Mouse (Mus musculus) erythroblast, embryonic 14.5 days (primary cell): ENCODE measurements around the gene Lrmda.

Source experiments
- GATA1 ChIP-seq: IDR thresholded peaks from 2 replicates; pipeline ENCODE4 v1.6.1; 2012; ENCODE audit warnings: low read length, inconsistent platforms, mixed read lengths
- TAL1 ChIP-seq: IDR thresholded peaks from 3 replicates; pipeline ENCODE4 v1.6.1; 2012; ENCODE audit warnings: low read length, inconsistent platforms, mixed read lengths

- TF ChIP-seq TAL1: no peak
- TF ChIP-seq GATA1: no peak
Measured at GRCm38 (mm10) chr14:22003631-22004030, 15.9 kb upstream of the Lrmda start.
